Mouse (Mus musculus): ENCODE data around the gene Spsb3.

Spsb3 gene

DNA sequence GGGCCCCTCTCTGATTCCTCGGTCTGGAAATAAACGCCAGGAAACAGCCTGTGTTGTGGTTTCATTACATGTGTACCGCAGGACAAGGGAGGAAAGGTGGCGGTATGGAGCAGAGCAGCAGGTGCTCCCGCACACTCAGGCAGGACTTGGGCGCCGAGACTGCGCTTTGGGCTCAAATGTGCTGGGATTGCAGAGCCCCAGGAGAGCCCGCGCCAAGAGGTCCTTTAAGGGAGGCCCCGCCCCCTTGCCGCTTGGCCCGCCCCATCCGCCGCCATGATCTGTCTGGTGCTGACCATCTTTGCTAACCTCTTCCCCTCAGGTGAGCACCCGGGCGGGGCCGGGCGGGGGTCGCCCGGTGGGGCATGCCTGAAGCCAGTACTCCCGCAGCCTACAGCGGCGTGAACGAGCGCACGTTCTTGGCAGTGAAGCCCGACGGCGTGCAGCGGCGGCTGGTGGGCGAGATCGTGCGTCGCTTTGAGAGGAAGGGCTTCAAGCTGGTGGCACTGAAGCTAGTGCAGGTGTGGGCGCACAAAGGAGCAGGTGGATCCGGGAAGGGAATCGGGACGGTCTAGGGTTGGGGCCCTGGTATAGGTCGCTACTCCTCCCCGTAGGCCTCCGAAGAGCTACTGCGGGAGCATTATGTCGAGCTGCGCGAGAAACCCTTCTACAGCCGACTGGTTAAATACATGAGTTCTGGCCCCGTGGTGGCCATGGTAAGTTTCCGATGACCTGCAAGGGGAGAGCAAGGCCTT is 10.0 kb downstream of the Spsb3 start, which contains the start of gene Nme3:
TSS of gene Nme3 (plus strand) at position 260 of the 752 bp plus-strand sequence.
- DNase-seq (ENCODE audit: low spot score in 2 of 2), result peak; percentile 70 to 77

DNA sequence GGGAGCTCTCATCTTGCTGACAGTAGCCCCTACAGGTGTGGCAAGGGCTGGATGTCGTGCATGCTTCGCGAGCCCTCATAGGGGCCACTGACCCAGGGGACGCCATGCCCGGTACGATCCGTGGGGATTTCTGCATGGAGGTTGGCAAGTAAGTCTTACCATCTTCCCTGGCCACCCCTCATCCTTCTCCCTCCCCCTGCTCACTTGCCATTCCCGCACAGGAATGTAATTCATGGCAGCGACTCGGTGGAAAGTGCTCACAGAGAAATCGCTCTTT is 10.5 kb downstream of the Spsb3 start:
- DNase-seq (ENCODE audit: low spot score in 2 of 2), result no peak

DNA sequence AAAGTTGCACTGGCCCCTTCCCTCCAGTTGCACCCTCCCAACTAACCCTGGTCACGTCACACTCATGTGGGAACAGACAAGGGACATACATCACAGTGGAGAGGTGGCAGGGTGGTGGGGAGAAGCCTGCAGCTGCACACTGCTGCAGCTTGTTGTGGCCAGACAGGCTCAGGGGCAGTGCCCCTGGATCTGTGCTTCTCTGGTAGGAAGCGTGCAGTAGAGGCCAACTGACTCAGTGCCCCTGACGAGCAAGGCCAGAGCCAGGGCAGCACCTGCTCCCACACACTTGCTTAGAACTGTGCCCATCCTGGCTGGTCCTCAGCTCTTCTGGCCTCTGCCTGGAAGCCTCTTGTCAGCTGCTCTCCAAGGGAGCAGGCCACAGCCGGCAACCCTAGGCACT is 11.2 kb downstream of the Spsb3 start:
- no peak for DNase-seq (ENCODE audit: low spot score in 2 of 2)

DNA sequence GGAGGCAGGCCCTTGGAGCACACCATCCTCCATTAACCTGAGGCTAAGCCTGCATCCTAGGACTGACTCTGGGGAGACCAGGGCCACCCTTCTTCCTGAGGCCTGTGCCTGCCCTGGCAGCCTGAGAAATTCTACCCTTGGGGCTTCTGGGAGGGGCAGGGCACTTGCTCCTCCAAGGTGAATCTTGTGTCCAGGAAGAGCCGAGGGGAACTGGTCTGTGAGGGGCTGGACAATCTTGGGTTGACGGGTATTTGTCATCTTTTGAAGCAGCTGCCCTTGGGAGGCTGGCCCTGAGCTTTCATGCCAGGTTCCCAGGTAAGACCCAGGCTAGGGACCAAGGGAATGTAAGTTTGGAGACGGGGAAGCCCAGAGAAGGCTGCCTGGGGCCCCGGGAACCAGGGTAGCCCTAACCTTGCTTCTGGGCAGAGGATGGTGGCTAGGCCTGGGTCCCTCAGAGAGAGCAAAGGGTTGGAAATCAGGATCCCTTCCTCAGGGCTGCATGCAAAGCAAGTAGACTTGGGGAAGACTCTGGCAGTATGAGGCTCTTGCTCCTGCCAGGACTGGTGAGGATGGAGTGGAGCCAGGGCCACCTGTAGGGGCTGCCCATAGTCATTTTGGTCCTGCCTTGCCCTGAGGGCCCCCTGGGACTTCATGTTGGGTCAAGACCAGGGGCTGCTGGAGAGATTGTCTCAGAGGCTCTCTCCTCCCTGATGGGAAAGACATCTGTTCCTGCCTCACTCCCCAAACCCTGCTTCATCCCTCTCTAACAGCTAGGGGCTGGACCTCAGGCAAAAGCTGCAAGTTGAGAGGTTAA is 11.8 kb downstream of the Spsb3 start:
- no peak for DNase-seq (ENCODE audit: low spot score in 2 of 2)

DNA sequence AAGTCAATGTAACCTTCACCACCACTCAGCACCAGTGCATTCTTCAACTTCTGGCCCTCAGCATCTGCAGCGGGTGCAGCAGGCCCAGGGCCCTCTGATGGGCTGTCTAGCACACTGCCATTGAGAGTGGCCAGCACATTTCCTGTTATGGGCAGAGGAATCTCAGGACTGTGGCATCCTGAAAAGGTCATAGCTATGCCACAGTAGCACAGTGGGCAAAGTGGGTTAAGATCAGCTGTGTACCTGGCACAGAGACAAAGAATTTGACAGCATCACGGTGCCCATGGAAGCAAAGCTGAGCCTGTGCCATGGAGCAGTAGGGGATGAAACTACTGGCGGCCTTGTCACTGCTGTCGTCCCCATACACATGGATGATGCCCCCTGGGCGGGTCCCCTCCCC is 12.7 kb downstream of the Spsb3 start:
- no peak for DNase-seq (ENCODE audit: low spot score in 2 of 2)

DNA sequence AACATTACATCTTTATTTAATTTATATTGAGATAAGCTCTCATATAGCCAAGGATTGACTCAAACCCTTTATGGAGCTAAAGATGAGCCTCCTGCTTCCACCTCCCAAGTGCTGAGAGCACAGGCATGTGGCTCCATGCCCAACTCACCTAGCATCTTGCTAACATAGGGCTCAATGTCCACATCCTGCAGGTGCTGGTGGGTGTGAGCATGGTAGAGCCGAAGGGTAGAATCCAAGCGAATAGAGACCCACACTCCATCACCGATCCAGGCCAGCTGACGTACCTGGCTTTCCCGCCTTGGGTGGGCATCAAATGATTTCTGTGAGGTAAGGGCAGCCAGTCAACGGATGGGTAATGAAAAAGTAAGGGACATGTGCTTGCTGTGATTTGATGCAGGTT is 13.6 kb downstream of the Spsb3 start:
- DNase-seq (ENCODE audit: low spot score in 2 of 2), result no peak

DNA sequence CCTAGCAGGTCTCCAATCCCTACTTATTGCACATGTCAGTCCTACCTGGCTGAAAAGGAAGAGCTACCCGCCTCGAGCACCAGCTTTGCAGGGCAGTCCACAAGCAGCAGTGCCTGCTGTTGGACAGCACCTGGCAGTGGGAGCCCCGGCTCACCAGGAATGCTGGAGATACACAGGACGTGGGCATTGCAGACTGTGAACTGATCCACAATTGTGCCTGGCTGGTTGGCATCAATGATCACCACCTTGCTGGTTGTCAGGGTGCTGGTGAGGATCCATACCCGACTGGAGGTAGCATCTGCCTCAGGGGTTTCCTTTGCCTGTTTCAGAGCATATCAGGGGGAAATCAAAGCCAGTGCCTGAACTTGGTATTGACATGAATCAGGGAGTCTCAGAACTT is 15.7 kb downstream of the Spsb3 start:
- DNase-seq (ENCODE audit: low spot score in 2 of 2), result no peak

DNA sequence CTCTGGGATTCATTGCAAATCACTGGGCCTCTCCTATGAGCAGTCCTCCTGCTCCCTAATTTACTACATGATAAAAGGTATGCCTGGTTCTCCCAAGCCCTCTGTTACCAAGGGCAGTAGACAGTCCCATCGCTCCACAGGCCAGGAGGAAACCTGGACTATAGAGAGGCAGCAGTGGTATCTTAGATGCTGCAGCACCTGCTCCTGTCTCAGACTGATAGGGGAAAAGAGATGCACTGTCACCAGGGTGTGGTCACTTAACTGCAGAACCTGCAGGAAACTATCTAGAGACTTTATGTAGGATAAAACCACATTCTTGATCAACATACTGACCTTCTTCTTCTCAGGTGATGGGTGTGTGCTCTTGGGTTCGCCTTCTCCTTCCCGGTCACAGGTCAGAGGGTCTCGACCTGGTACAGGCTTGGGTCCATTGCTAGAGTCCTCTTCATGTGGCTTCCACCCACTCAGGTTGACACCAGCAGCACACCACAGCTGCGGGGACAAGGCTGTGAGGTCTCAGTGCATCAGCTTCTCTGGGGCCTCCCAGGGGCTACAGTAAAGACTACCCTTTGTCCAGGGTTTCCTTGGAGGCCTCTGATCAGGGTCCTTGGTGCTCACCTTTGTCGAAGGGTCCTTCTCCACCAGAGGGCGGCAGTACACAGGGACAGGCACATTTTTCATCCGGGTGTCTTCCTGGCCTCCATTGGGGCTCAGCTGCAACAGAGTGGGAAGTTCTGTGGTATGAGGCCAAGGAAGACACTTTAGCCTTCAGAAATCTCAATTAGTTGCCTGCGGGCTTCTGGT is 16.4 kb downstream of the Spsb3 start:
- DNase-seq (ENCODE audit: low spot score in 2 of 2), result no peak

DNA sequence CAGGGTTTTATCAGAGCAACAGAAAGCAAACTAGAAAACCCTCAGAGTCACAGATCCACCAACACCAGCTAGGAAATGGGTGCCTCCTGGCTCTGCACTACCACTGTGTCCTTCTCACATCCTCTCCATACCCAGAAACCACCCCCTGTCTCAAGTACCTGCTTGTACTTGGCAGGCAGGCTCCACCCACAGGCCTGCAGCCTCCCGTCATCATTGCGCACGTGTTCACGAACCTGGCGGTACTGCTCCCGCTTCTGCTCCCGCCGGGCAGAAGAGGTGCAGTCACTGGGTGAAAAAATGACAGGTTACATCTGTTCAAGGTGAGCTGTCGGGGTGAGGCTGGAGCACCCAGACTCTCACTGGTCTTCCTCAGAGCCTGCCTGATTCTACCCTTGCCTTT is 17.3 kb downstream of the Spsb3 start:
- no peak for DNase-seq (ENCODE audit: low spot score in 2 of 2)

DNA sequence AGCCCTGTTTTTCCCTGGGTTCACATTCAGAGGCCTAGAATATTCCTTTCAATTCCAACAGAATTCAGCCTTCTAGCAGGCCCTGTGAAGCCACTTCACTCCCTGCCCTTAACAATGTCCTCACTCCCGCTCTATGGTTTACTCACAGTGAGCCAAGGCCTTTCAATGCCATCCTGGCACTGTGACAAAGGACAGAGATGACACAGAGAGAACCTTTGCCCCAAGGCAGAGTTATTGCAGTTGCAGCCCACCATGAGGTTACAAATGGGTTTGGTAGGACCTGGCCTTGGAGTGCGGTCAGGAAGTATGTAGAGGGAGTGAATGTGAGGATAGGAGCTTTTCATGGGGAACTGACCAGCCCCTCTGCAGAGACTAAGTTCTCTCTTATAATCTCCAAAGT is 21.1 kb downstream of the Spsb3 start:
- no peak for DNase-seq (ENCODE audit: low spot score in 2 of 2)

DNA sequence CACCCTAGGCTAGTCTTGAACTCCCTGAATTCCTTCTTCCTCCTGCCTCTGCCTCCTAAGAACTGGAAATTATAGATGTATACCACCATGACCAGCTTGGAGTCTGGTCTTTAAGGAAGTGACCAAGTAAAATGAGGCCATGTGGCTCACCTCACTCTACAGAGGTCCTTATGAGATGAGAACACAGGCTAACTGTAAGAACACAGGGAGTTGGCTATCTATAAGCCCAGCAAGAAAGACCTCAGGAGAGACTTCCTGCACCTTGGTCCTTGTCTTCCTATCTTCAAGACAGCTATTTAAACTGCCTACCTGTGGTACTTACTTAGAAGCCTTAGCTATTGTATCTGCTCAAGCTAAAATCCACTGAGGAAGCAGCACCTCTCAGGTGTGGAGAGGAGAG is 27.5 kb downstream of the Spsb3 start:
- no peak for DNase-seq (ENCODE audit: low spot score in 2 of 2)

DNA sequence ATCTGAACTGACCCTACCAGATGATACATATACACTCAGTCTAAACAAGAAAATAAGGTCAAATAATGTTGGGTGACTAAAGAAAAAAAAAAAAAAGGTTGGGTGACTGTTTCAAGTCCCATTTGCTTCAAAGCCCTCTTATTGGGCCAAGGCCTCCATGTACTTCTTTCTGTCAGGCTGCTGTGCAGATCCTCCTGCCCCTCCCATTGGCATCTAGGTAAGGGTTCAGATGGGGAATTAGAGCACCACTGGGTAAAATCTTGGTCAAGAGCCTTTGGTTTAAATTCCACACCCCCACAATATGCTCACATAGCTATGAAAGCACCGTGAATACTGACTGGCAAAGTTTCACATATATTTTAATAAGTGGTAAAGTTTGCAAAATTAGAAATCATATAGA is 36.8 kb downstream of the Spsb3 start:
- no peak for DNase-seq (ENCODE audit: low spot score in 2 of 2)

DNA sequence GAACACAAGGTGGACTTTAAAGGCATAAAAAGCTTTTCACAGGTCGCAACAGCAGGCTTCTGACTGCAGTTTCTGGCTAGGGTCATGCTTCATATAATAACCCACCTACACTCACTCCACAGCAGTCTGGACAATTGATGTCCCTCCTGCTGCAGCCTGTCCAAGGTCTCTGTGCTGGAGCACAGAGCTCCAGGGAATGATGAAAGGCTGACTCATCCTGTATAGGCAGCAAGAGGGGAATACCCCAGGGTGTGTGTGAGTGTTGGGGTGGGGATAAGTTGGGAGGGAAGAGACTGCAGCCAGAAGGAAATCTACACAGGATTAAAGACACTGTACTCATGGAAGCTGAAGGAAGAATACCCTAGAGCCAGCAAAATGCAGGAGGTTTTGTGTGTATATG is 43.1 kb downstream of the Spsb3 start:
- DNase-seq (ENCODE audit: low spot score in 2 of 2), result no peak

DNA sequence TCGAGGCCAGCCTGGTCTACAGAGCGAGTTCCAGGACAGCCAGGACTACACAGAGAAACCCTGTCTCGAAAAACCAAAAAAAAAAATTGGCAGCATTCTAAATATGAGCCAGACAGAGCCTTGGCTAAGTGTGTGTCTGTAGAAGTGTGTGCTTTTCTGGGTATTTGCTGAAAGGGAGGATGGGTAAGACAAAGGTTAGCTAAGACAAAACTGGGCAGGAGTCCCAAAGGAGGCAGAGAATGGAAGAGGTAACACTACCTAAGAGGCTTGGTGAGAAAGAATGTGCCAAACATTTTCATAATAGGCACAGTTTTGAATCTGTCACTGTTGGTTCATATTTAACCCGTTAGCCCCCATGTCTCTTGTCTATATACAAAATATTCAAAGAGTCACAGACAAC is 46.0 kb downstream of the Spsb3 start:
- no peak for DNase-seq (ENCODE audit: low spot score in 2 of 2)

DNA sequence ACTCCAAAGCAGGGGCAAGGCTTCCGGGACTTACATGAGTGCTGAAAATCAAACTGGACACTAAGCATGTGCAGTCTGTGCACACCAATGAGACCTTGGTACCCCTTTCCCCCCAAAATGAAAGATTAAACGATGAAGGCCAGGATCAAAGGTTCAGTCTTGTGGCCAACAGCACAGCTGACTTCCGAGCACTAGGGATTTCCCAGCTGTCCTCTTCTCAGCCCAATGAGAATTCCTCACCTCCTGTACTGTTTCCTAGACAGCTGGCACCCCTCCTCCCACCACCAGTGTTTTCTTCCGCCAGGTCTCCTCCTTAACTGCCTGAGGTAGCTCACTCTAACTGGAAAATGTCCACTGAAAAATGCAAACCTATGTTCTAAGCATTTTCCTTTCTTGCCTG is 46.7 kb downstream of the Spsb3 start:
- no peak for DNase-seq (ENCODE audit: low spot score in 2 of 2)

DNA sequence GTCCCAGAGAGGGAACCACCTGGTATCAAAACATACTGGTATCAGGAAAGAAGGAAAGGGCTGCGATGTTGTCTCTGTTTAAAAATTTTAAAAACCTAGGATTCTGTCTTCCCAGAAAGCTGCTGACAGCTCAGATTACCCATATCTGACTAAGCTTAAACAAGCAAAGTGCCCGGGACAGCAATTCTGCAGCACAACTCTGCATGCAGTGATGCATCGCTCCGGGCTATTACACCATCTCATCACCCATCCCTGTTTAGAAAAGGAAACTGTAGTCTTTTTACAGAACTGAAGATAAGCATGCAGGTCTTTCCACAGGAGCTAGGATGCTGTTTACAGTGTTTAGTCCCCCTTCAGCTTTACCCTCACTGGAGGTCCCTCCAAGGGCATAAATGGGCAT is 48.5 kb downstream of the Spsb3 start:
- no peak for DNase-seq (ENCODE audit: low spot score in 2 of 2)

DNA sequence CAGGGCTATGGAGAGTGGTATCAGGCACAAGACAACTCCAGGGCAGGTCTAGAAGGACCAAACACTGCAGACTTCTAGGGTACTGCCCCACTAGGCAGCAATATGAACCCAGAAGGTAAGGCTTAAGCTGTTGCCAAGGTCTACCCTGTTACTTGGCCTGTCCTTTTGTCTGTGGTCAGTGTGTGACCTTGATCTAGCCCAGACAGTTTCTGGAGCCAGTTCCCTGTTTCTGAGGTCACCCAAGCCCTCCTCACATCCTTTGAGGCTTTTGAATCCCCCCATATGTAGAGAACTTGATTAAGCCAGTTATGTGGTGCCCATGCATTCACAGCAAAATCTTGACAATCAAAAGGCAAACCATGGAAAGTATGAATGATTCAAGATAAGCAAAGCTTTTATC is 49.2 kb downstream of the Spsb3 start:
- DNase-seq (ENCODE audit: low spot score in 2 of 2), result no peak

DNA sequence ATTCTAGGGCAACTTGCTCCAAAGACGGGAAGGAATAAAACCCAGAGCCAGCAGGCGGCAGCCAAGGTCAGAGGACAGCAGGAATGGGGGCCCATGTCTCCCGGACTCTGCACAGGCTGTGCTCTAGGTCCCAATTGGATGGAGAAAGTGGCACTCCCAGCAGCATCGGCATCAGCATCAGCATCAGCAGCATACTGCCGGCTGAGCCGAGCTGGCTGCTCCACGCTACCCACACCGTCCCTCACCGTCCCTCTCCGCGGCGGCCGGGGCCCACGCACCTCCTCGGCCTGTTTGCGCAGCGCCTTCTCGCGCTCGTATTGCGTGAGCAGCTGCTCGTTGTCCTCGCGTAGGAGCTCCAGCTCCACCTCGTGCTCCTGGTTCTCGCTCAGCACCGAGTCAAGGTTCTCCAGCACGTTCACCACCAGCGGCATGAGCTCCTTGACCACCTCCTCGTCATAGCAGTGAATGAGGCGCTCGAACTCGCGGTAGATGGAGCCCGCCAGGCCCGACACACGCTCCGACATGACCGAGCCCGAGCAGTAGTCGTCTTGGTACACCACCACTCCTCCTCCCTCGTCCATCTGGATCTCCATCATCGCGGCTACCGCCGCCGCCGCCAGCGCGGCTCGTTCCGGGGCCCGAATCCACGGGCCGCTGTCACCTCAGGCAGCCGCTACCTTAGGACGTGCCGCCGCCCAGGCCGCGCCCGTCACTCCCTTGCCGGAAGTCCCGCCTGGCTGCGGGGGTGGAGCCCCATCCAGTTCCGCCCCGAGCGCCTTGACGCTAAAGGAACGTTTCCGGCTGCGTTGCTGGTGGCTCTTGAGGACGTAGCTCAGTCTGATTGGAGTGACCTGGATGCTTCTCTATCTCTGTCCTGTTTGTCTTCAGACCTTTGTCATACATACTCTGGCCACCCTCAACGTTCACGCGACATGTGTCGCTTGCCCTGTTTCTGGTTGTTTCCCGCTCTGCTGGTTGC is 50.1 kb downstream of the Spsb3 start, which contains the start of gene Mapk8ip3:
TSS of gene Mapk8ip3 (minus strand) at position 719 of the 979 bp plus-strand sequence.
- peak; percentile 97 to 98 for DNase-seq (ENCODE audit: low spot score in 2 of 2)

DNA sequence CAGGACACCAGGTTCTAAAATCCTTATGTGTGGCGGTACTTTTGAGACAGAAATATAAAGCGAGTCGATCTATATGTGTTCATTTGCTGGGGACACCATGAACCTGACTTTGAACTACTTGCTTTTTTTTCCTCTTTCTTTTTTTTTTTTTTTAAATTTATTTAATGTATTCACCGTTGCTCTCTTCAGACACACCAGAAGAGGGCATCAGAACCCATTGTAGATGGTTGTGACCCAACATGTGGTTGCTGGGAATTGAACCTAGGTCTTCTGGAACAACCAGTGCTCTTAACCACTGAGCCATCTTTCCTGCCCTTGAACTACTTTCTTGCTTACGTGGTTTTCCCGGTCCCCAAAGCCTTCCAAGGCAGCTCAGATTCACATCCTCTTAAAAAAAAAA is 50.8 kb downstream of the Spsb3 start:
- no peak for DNase-seq (ENCODE audit: low spot score in 2 of 2)
